ENCODE assay signal across 8 mouse cellular contexts in genomic region chr11:108921506-108922455, GRCm38 (mm10). TPM values are rescaled to one million over a fixed set of nuclear protein-coding genes. Genes with fewer than 3 reads are reported as not detected.
DNase-seq lines count a peak whose midpoint lies in the region; ATAC-seq and TF ChIP-seq lines count a peak whose summit lies in the region.

No protein-coding gene starts in this region.

- peak overlapping the region; percentile 98 for H3K27ac ChIP-seq in left cerebral cortex, adult 2 months
- peak overlapping the region; percentile 89 for H3K27ac ChIP-seq in brown adipose tissue, adult 24 weeks (replicated peaks; ENCODE audit: low read depth, low read length)
- H3K27ac ChIP-seq in forebrain, postnatal 0 days (ENCODE audit: low read depth, low read length): peak overlapping the region; percentile 99
- peak overlapping the region; percentile 98 for H3K27ac ChIP-seq in intestine, postnatal 0 days (ENCODE audit: low read depth, low read length)
- H3K27ac ChIP-seq in stomach, embryonic 16.5 days (ENCODE audit: low read length): peak overlapping the region; percentile 97

- no peak for DNase-seq in left cerebral cortex, adult 2 months (ENCODE audit: extremely low spot score in 1 of 2, low spot score in 2 of 2)
- DNase-seq in left cerebral cortex, adult 11 months (ENCODE audit: low spot score): no peak
- no peak for DNase-seq in forebrain, postnatal 0 days
- peak; percentile 51 for DNase-seq in lung, postnatal 14 days
- no peak for DNase-seq in layer of hippocampus, postnatal 10 days (ENCODE audit: low spot score in 2 of 2)

- H3K36me3 ChIP-seq in forebrain, postnatal 0 days (ENCODE audit: insufficient read depth): no peaks in the 10 kb centered on the region; the same call in 1 of the 2 replicates
- H3K36me3 ChIP-seq in intestine, postnatal 0 days (ENCODE audit: control insufficient read depth, insufficient read depth): peaks cover 4% of the 10 kb centered on the region; the same call in 1 of the 2 replicates
- no peaks in the 10 kb centered on the region for H3K36me3 ChIP-seq in stomach, embryonic 16.5 days (ENCODE audit: control insufficient read depth, insufficient read depth, low read length)

- peak overlapping the region; percentile 89 for H3K4me2 ChIP-seq in forebrain, postnatal 0 days (ENCODE audit: low read depth)
- peak overlapping the region; percentile 91 for H3K4me2 ChIP-seq in intestine, postnatal 0 days (replicated peaks; ENCODE audit: low read depth)
- H3K4me2 ChIP-seq in stomach, embryonic 16.5 days (ENCODE audit: low read depth, low read length): peak overlapping the region; percentile 88

- no peaks in the 10 kb centered on the region for H3K9me3 ChIP-seq in forebrain, postnatal 0 days (ENCODE audit: low read length)
- no peaks in the 10 kb centered on the region for H3K9me3 ChIP-seq in intestine, postnatal 0 days (ENCODE audit: control insufficient read depth)
- H3K9me3 ChIP-seq in stomach, embryonic 16.5 days (replicated peaks; ENCODE audit: control insufficient read depth, low read length): 0 out of 2 replicates have a peak, but pooled peaks cover under 1% of the 10 kb centered on the region

- 0 out of 2 replicates have a peak, but pooled peaks have one; percentile 10 for ATAC-seq in forebrain, postnatal 0 days
- no peak for ATAC-seq in intestine, postnatal 0 days
- no peak for ATAC-seq in stomach, embryonic 16.5 days (ENCODE audit: insufficient read depth, low FRiP score)

- no peak for TF ChIP-seq CTCF in left cerebral cortex, adult 2 months (IDR thresholded peaks at IDR 0.05)
- TF ChIP-seq CTCF in forebrain, postnatal 0 days (IDR thresholded peaks at IDR 0.05; ENCODE audit: low read depth): no peak
- TF ChIP-seq CTCF in intestine, postnatal 0 days (IDR thresholded peaks at IDR 0.05; ENCODE audit: low read depth): no peak

- peak overlapping the region; percentile 89 for H3K9ac ChIP-seq in forebrain, postnatal 0 days
- peak overlapping the region; percentile 83 for H3K9ac ChIP-seq in intestine, postnatal 0 days (ENCODE audit: low read depth, low read length)
- H3K9ac ChIP-seq in stomach, embryonic 16.5 days (ENCODE audit: low read length): peak overlapping the region; percentile 77

- H3K4me1 ChIP-seq in brown adipose tissue, adult 24 weeks (ENCODE audit: control insufficient read depth, insufficient read depth, insufficient read length, low read length): peaks cover 4% of the 10 kb centered on the region
- H3K4me1 ChIP-seq in forebrain, postnatal 0 days (ENCODE audit: insufficient read depth): peaks cover 21% of the 10 kb centered on the region
- peaks cover 8% of the 10 kb centered on the region for H3K4me1 ChIP-seq in intestine, postnatal 0 days (replicated peaks; ENCODE audit: control insufficient read depth, insufficient read depth, low read length)
- peaks cover 35% of the 10 kb centered on the region for H3K4me1 ChIP-seq in stomach, embryonic 16.5 days (ENCODE audit: control insufficient read depth, insufficient read depth, low read length)

- H3K27me3 ChIP-seq in forebrain, postnatal 0 days (ENCODE audit: insufficient read depth, low read length): no peaks in the 10 kb centered on the region
- H3K27me3 ChIP-seq in intestine, postnatal 0 days (replicated peaks; ENCODE audit: control insufficient read depth, insufficient read depth, low read length): no peaks in the 10 kb centered on the region
- H3K27me3 ChIP-seq in stomach, embryonic 16.5 days (ENCODE audit: control insufficient read depth, insufficient read depth, low read length): no peaks in the 10 kb centered on the region; the same call in 1 of the 2 replicates

- intact Hi-C loops in left cerebral cortex, adult 2 months (cut with DNase I): loop anchor here (1.0 to 5.0 kb wide), 5 partner anchors 31 to 441 kb away; partner anchors contain the start of gene Gna13

- peak overlapping the region; percentile 81 for H3K4me3 ChIP-seq in left cerebral cortex, adult 2 months
- H3K4me3 ChIP-seq in brown adipose tissue, adult 24 weeks (ENCODE audit: insufficient read depth, low read depth, low read length): peak overlapping the region; percentile 72
- H3K4me3 ChIP-seq in forebrain, postnatal 0 days (ENCODE audit: low read depth, low read length): peak overlapping the region; percentile 98
- H3K4me3 ChIP-seq in intestine, postnatal 0 days (ENCODE audit: low read depth, low read length): peak overlapping the region; percentile 83
- peak overlapping the region; percentile 87 for H3K4me3 ChIP-seq in stomach, embryonic 16.5 days (replicated peaks; ENCODE audit: low read length)

- WGBS in forebrain, postnatal 0 days: 4% methylated on average over 57 of the region's 62 CpGs
- WGBS in intestine, postnatal 0 days: under 1% methylated on average over 61 of the region's 62 CpGs
- under 1% methylated on average over 59 of the region's 62 CpGs for WGBS in stomach, embryonic 16.5 days

RNA-seq across cellular contexts. Expression of gene Axin2, which starts 1.6 kb away (rescaled TPM):
- total RNA-seq in left cerebral cortex, adult 2 months (2021): 10 to 100 TPM; 34.0 to 38.7 TPM
- polyA plus RNA-seq in brown adipose tissue, adult 24 weeks (2012; ENCODE audit: insufficient read depth, insufficient read length, missing spikeins): 18.4 and 19.4 TPM in 2 replicates
- 28.7 and 35.6 TPM in 2 replicates for total RNA-seq in forebrain, postnatal 0 days (2014; rRNA removed)
- polyA plus RNA-seq in forebrain, postnatal 0 days (2015; fragmentation: Nextera tagmentation; extraction: Ambion mirVana): 4.5 and 5.0 TPM in 2 replicates
- polyA plus RNA-seq in intestine, postnatal 0 days (2015; fragmentation: Nextera tagmentation; extraction: Ambion mirVana): 3.1 and 3.8 TPM in 2 replicates
- 2.4 and 2.8 TPM in 2 replicates for polyA plus RNA-seq in stomach, embryonic 16.5 days (2015; fragmentation: Nextera tagmentation; extraction: Ambion mirVana)
- total RNA-seq in layer of hippocampus, postnatal 10 days (2021): 10 to 100 TPM; 30.3 to 32.6 TPM
